Mouse (Mus musculus): ENCODE measurements around the gene Gm21992. TPM values are rescaled to one million over a fixed set of nuclear protein-coding genes. Genes with fewer than 3 reads are reported as not detected.

The Gm21992 gene
- polyA plus RNA-seq (2014; fragmentation: Nextera tagmentation; extraction: Ambion mirVana): 27.6 and 31.8 TPM in 2 replicates

GRCm38 (mm10) chr19:4811063-4811908 is at the start of gene Gm21992, which contains the start of gene Rbm14:
Gm21992 (minus strand) TSS chr19:4811612.
Rbm14 (minus strand) TSS chr19:4811634.
- Histone ChIP-seq H3K36me3 (ENCODE audit: control insufficient read depth, insufficient read depth, low read length) (no peaks in the 10 kb centered on the region), H3K4me3 (ENCODE audit: low read depth, low read length) (peak within 1 kb of the TSS; percentile 70), H3K4me1 (ENCODE audit: control insufficient read depth, insufficient read depth, low read length) (peaks cover 9% of the 10 kb centered on the region), H3K9ac (ENCODE audit: low read length) (peak within 1 kb of the TSS; percentile 84), H3K27ac (replicated peaks; ENCODE audit: low read depth, low read length) (peak within 1 kb of the TSS; percentile 88), H3K4me2 (ENCODE audit: low read depth, severe bottlenecking) (peak within 1 kb of the TSS; percentile 71), H3K9me3 (ENCODE audit: control insufficient read depth, low read length) (no peaks in the 10 kb centered on the region), H3K27me3 (ENCODE audit: control insufficient read depth, insufficient read depth, low read length) (no peaks in the 10 kb centered on the region)
- peak; percentile 97 for ATAC-seq (ENCODE audit: insufficient number of reproducible peaks, low FRiP score, low TSS enrichment, low read depth)
- under 1% methylated on average over 83 of the region's 83 CpGs for WGBS
- DNase-seq (ENCODE audit: low spot score): peak; percentile 98

- H3K4me1 ChIP-seq (ENCODE audit: control insufficient read depth, insufficient read depth, low read length): peaks cover 3% of the 10 kb centered on the region; the same call in 1 of the 2 replicates
- H3K9me3 ChIP-seq (ENCODE audit: control insufficient read depth, low read length): no peaks in the 10 kb centered on the region
- WGBS: 72% methylated on average over 6 of the region's 6 CpGs
- no peak overlapping the region for H3K27ac ChIP-seq (replicated peaks; ENCODE audit: low read depth, low read length)
- no peak overlapping the region for H3K4me2 ChIP-seq (ENCODE audit: low read depth, severe bottlenecking)
- H3K36me3 ChIP-seq (ENCODE audit: control insufficient read depth, insufficient read depth, low read length): no peaks in the 10 kb centered on the region
- DNase-seq (ENCODE audit: low spot score): no peak
- no peak overlapping the region for H3K9ac ChIP-seq (ENCODE audit: low read length)
- H3K4me3 ChIP-seq (ENCODE audit: low read depth, low read length): no peak overlapping the region
- no peaks in the 10 kb centered on the region for H3K27me3 ChIP-seq (ENCODE audit: control insufficient read depth, insufficient read depth, low read length)
- no peak for ATAC-seq (ENCODE audit: insufficient number of reproducible peaks, low FRiP score, low TSS enrichment, low read depth)
Measured at GRCm38 (mm10) chr19:4859081-4859480, 47.7 kb upstream of the Gm21992 start.

GRCm38 (mm10) chr19:4855951-4856350 is 44.5 kb upstream of the Gm21992 start:
- Histone ChIP-seq H3K36me3 (ENCODE audit: control insufficient read depth, insufficient read depth, low read length) (no peaks in the 10 kb centered on the region), H3K9me3 (ENCODE audit: control insufficient read depth, low read length) (no peaks in the 10 kb centered on the region), H3K4me2 (ENCODE audit: low read depth, severe bottlenecking) (no peak overlapping the region; the same call in 1 of the 2 replicates), H3K27ac (replicated peaks; ENCODE audit: low read depth, low read length) (no peak overlapping the region), H3K4me3 (ENCODE audit: low read depth, low read length) (no peak overlapping the region), H3K9ac (ENCODE audit: low read length) (no peak overlapping the region), H3K4me1 (ENCODE audit: control insufficient read depth, insufficient read depth, low read length) (peaks cover 3% of the 10 kb centered on the region; the same call in 1 of the 2 replicates), H3K27me3 (ENCODE audit: control insufficient read depth, insufficient read depth, low read length) (no peaks in the 10 kb centered on the region)
- no peak for ATAC-seq (ENCODE audit: insufficient number of reproducible peaks, low FRiP score, low TSS enrichment, low read depth)
- DNase-seq (ENCODE audit: low spot score): no peak
- WGBS: 83% methylated on average over 4 of the region's 4 CpGs

GRCm38 (mm10) chr19:4855470-4855820 is 44.0 kb upstream of the Gm21992 start:
- 2% methylated on average over 14 of the region's 14 CpGs for WGBS

GRCm38 (mm10) chr19:4854552-4855469 is 43.4 kb upstream of the Gm21992 start, which contains the start of gene Ctsf:
Ctsf (plus strand) TSS chr19:4855130.
- peak; percentile 81 for DNase-seq (ENCODE audit: low spot score)
- H3K4me1 ChIP-seq (ENCODE audit: control insufficient read depth, insufficient read depth, low read length): peaks cover 3% of the 10 kb centered on the region; the same call in 1 of the 2 replicates
- peak within 1 kb of the TSS; percentile 55 for H3K9ac ChIP-seq (ENCODE audit: low read length)
- H3K9me3 ChIP-seq (ENCODE audit: control insufficient read depth, low read length): no peaks in the 10 kb centered on the region
- peak within 1 kb of the TSS; percentile 97 for H3K4me2 ChIP-seq (ENCODE audit: low read depth, severe bottlenecking)
- no peaks in the 10 kb centered on the region for H3K36me3 ChIP-seq (ENCODE audit: control insufficient read depth, insufficient read depth, low read length)
- no peaks in the 10 kb centered on the region for H3K27me3 ChIP-seq (ENCODE audit: control insufficient read depth, insufficient read depth, low read length)
- WGBS: 5% methylated on average over 45 of the region's 45 CpGs
- H3K4me3 ChIP-seq (ENCODE audit: low read depth, low read length): peak within 1 kb of the TSS; percentile 58
- peak; percentile 68 for ATAC-seq (ENCODE audit: insufficient number of reproducible peaks, low FRiP score, low TSS enrichment, low read depth)
- H3K27ac ChIP-seq (replicated peaks; ENCODE audit: low read depth, low read length): no peak within 1 kb of the TSS

More at GRCm38 (mm10) chr19:4855470-4855820, 44.0 kb upstream of the Gm21992 start:
- DNase-seq (ENCODE audit: low spot score) (no peak), ATAC-seq (ENCODE audit: insufficient number of reproducible peaks, low FRiP score, low TSS enrichment, low read depth) (0 out of 2 replicates have a peak, but pooled peaks have one; percentile 31)
- Histone ChIP-seq H3K27me3 (ENCODE audit: control insufficient read depth, insufficient read depth, low read length) (no peaks in the 10 kb centered on the region), H3K9ac (ENCODE audit: low read length) (peak overlapping the region; percentile 55), H3K4me3 (ENCODE audit: low read depth, low read length) (peak overlapping the region; percentile 58), H3K4me2 (ENCODE audit: low read depth, severe bottlenecking) (peak overlapping the region; percentile 97), H3K4me1 (ENCODE audit: control insufficient read depth, insufficient read depth, low read length) (peaks cover 3% of the 10 kb centered on the region; the same call in 1 of the 2 replicates), H3K36me3 (ENCODE audit: control insufficient read depth, insufficient read depth, low read length) (no peaks in the 10 kb centered on the region), H3K27ac (replicated peaks; ENCODE audit: low read depth, low read length) (no peak overlapping the region), H3K9me3 (ENCODE audit: control insufficient read depth, low read length) (no peaks in the 10 kb centered on the region)

- no peak for DNase-seq (ENCODE audit: low spot score)
- H3K36me3 ChIP-seq (ENCODE audit: control insufficient read depth, insufficient read depth, low read length): no peaks in the 10 kb centered on the region
- WGBS: 58% methylated on average over 5 of the region's 5 CpGs
- no peak for ATAC-seq (ENCODE audit: insufficient number of reproducible peaks, low FRiP score, low TSS enrichment, low read depth)
- no peak overlapping the region for H3K4me3 ChIP-seq (ENCODE audit: low read depth, low read length)
- H3K4me2 ChIP-seq (ENCODE audit: low read depth, severe bottlenecking): 0 out of 2 replicates have a peak overlapping the region, but pooled peaks have one; percentile 12
- no peak overlapping the region for H3K9ac ChIP-seq (ENCODE audit: low read length)
- H3K9me3 ChIP-seq (ENCODE audit: control insufficient read depth, low read length): no peaks in the 10 kb centered on the region
- H3K27ac ChIP-seq (replicated peaks; ENCODE audit: low read depth, low read length): no peak overlapping the region
- H3K4me1 ChIP-seq (ENCODE audit: control insufficient read depth, insufficient read depth, low read length): no peaks in the 10 kb centered on the region; the same call in 1 of the 2 replicates
- no peaks in the 10 kb centered on the region for H3K27me3 ChIP-seq (ENCODE audit: control insufficient read depth, insufficient read depth, low read length)
Measured at GRCm38 (mm10) chr19:4850281-4850680, 38.9 kb upstream of the Gm21992 start.

GRCm38 (mm10) chr19:4849800-4850199 is 38.4 kb upstream of the Gm21992 start:
- Histone ChIP-seq H3K9me3 (ENCODE audit: control insufficient read depth, low read length) (no peaks in the 10 kb centered on the region), H3K4me2 (ENCODE audit: low read depth, severe bottlenecking) (no peak overlapping the region), H3K27ac (replicated peaks; ENCODE audit: low read depth, low read length) (no peak overlapping the region), H3K4me1 (ENCODE audit: control insufficient read depth, insufficient read depth, low read length) (no peaks in the 10 kb centered on the region), H3K9ac (ENCODE audit: low read length) (no peak overlapping the region), H3K36me3 (ENCODE audit: control insufficient read depth, insufficient read depth, low read length) (no peaks in the 10 kb centered on the region), H3K4me3 (ENCODE audit: low read depth, low read length) (no peak overlapping the region), H3K27me3 (ENCODE audit: control insufficient read depth, insufficient read depth, low read length) (no peaks in the 10 kb centered on the region)
- DNase-seq (ENCODE audit: low spot score) (no peak), ATAC-seq (ENCODE audit: insufficient number of reproducible peaks, low FRiP score, low TSS enrichment, low read depth) (no peak)
- WGBS: 52% methylated on average over 4 of the region's 4 CpGs

GRCm38 (mm10) chr19:4847490-4847889 is 36.1 kb upstream of the Gm21992 start:
- 40% methylated on average over 7 of the region's 7 CpGs for WGBS
- no peak overlapping the region for H3K4me3 ChIP-seq (ENCODE audit: low read depth, low read length)
- no peak for ATAC-seq (ENCODE audit: insufficient number of reproducible peaks, low FRiP score, low TSS enrichment, low read depth)
- H3K36me3 ChIP-seq (ENCODE audit: control insufficient read depth, insufficient read depth, low read length): no peaks in the 10 kb centered on the region
- no peaks in the 10 kb centered on the region for H3K9me3 ChIP-seq (ENCODE audit: control insufficient read depth, low read length)
- no peak overlapping the region for H3K4me2 ChIP-seq (ENCODE audit: low read depth, severe bottlenecking)
- no peak for DNase-seq (ENCODE audit: low spot score)
- no peaks in the 10 kb centered on the region for H3K27me3 ChIP-seq (ENCODE audit: control insufficient read depth, insufficient read depth, low read length)
- no peak overlapping the region for H3K27ac ChIP-seq (replicated peaks; ENCODE audit: low read depth, low read length)
- H3K9ac ChIP-seq (ENCODE audit: low read length): no peak overlapping the region
- H3K4me1 ChIP-seq (ENCODE audit: control insufficient read depth, insufficient read depth, low read length): no peaks in the 10 kb centered on the region

All from limb, embryonic 11.5 days (tissue).